Mouse (Mus musculus) right cerebral cortex, postnatal 14 days (tissue): Measurements from ENCODE around the gene Lrrk2.
A peak's percentile ranks its signal among the peaks of the same experiment; 100 is the strongest.

ENCODE experiments used
- DNase-seq: peaks from one replicate; pipeline ENCODE4 v3.0.0; 2022

The Lrrk2 gene

GRCm38 (mm10) chr15:91672645-91673568 is at the start of gene Lrrk2:
Gene Lrrk2 (plus strand): TSS chr15:91673175.
- DNase-seq: peak; percentile 67

DNA sequence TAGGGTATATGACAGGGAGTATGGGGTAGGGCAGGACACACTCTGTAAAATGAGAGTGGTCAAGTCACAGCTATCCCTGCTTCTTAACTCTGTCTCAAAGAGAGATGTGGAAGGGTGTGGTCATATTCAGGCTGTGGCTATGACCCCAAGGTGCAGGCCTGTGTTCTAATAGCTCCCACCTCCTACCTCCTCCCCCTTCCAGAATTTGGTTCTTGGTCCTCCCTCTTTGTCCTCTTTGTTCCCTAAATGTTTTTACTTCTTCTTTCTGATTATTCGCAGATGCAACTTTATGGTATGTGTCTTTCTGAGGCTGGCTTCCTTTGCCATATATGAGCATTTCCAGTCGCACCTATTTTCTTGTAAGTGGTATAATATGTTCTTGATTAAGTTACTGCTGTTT is 48.5 kb upstream of the Lrrk2 start:
- no peak for DNase-seq

DNA sequence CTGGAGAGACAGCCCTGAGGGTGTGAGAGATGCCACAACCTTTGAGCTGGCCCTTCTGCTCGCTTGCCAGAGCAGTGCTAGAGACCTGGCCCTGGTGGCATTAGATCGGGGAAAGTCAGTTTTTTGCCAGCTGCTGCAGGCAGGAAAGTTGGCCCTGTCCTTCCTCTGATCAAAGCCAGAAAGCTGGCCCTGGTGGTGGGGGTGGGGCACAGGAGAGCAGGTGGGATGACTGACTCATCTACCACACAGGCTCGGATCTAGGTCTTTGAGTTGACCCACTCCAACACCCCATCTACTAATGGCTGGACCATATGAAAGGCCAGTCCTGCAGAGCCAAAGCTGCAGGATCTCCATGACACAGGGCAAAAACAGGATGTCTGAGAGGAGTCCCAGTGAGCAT is 43.8 kb upstream of the Lrrk2 start:
- DNase-seq: no peak

- no peak for DNase-seq
These were observed 40.5 kb upstream of the Lrrk2 start for GRCm38 (mm10) chr15:91632473-91632872.

GRCm38 (mm10) chr15:91633051-91633450 is 39.9 kb upstream of the Lrrk2 start:
- no peak for DNase-seq

GRCm38 (mm10) chr15:91633806-91634205 is 39.2 kb upstream of the Lrrk2 start:
- no peak for DNase-seq

GRCm38 (mm10) chr15:91634236-91634635 is 38.7 kb upstream of the Lrrk2 start:
- DNase-seq: no peak

GRCm38 (mm10) chr15:91641631-91642030 is 31.3 kb upstream of the Lrrk2 start:
- DNase-seq: no peak

GRCm38 (mm10) chr15:91642682-91643306 is 30.2 kb upstream of the Lrrk2 start:
- DNase-seq: no peak

DNA sequence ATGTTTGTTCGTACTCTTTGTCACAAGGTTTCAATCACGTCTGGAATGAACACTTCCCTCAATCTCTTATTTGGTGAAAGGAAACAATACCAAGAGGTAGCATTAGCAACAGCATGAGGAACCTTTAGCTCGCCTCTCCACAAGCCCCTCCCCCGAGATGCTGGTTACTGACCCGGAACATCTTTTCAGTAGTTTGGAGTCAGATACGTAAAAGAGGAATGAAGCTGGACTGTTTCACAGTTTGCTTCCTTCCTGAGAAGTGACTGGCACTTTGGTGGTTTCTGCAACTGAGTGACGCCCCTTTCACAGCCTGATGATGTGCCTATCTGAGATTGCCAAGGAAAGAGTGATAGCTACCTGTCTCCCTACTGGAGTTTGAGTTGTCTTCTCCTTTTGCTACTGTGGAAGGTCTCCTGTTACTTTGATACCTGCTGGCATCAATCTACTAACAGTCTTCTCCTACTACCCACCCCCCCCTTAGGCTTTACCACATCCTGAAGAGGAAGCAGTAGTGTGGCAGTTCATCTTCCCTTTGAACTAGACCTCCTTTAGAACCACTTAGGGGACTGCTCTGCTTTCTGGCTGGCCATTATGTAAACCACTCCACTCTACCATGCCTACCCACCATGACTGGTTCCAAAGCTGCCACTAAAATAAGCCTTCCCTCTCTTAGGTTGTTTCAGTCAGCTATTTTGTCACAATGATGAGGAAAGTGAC is 29.2 kb upstream of the Lrrk2 start:
- no peak for DNase-seq

DNA sequence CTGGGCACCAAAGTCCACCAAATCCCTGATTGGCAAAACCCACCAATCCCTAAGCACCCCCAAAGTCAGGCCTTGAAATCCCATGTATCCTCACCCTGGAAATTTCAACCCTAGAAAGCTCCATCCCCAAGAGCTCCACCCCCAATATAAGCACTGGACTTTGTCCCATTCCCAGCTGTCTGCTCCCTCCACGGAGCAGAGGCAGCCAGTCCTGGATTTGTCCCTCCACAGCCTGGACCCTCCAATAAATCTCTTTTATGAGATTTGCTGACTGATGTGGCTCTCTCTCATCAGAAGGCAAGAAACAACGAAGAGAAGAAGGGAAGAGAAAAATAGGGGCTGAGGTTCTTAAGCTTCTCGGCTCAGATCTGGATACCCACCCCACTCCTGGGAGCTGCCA is 22.7 kb upstream of the Lrrk2 start:
- DNase-seq: no peak

DNA sequence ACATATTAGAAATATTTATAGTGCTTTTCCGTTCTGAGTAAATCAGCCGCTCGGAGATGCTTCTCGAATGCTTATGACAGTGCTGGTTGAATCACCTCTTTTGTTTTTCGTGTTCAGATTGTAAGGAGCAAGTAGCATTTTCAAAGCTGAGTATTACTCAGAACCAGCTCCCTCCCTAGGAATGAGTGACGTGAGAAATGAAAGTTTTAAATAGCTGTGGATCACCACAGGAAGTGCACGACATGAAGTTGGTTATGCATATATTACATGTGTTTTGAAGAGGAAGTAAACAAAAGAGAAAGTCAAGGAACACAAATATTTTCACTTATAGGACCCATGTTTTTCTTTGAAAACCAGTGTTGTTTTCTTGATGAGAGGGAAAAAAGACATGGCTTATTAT is 21.5 kb upstream of the Lrrk2 start:
- DNase-seq: no peak

GRCm38 (mm10) chr15:91658227-91658626 is 14.7 kb upstream of the Lrrk2 start:
- no peak for DNase-seq

- no peak for DNase-seq
These were observed 12.5 kb upstream of the Lrrk2 start for GRCm38 (mm10) chr15:91660277-91661078.

DNA sequence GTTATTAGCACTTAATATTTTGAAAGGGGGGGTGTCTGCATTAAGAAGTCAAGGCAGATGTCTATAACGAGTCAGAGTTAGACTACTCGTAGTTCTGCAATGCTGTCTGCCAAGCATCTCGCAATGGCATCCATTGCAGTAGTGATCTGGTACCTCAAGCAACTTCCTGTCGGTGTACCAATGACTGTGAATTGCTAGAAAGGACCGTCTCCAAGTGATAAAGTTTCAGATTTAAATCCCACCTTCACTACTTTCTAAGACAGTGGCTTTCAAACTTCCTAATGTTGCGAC is 12.0 kb upstream of the Lrrk2 start:
- no peak for DNase-seq

- DNase-seq: no peak
These were observed 8.3 kb upstream of the Lrrk2 start for GRCm38 (mm10) chr15:91664586-91665132.

- no peak for DNase-seq
These were observed 7.4 kb upstream of the Lrrk2 start for GRCm38 (mm10) chr15:91665530-91665929.

DNA sequence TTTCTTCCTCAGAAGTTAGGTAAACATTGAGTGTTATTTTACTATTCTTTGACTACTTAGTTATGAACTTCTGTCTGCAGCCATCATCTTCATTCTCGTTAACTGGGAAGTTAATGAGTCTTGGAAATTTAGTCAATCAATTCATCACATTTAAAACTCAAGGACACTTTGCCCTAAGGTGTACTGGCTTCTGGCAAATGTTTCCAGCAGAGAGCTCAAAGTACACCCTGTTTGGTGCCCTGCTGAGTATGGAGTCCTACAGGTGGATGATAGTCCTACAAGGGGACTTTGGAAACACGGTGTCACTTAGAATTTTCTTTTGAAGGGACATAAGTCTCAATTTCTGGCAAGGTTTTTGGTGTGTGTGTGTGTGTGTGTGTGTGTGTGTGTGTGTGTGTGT is 1.8 kb upstream of the Lrrk2 start:
- DNase-seq: no peak

- no peak for DNase-seq
These were observed 988 bp upstream of the Lrrk2 start for GRCm38 (mm10) chr15:91671987-91672386.

DNA sequence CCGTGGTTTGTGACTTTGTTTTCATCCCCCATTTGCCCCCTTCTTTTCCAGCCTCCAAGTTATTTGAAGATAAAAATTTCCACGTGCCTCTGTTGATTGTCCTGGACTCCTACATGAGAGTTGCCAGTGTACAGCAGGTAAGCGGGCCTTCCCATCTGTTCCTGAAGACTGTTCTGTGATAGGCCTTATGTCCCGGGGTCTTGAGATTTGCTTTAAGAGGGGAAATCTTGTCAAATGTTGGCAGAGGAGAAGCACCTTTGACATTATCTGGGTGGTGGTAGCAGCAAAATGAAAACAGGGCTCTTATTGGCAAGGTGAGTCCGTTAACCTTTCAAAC is 562 bp downstream of the Lrrk2 start:
- DNase-seq: no peak

- DNase-seq: no peak
These were observed 7.1 kb downstream of the Lrrk2 start for GRCm38 (mm10) chr15:91680116-91680515.

DNA sequence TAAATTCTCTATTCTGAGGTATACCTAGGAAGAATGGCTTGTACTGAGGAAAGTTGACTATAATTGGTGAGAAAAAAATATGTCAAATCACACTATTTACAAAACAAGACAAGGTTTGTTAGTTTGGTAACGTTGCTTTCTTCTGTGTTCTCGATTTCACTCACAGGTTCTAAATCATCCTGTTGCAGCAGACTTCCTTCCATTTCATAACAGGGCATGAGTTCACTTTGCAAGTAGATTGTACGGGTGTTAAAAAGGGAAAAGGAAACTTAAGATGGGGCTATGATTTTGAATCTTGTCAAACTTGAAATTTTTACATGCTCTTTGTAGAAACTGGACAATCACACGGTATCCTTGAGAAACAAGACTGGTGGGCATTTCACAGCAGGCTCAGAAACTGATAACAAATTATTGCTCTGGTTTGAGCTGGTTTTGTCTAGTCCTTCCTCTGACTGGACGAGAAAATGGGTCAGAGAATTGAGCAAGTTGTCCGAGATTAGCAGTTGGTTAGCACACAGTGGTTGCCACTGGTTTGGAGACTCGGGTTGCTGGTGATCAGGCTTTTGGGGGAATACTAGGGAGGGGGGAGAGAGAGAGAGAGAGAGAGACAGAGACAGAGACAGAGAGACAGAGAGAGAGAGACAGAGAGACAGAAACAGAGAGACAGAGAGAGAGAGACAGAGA is 13.0 kb downstream of the Lrrk2 start:
- no peak for DNase-seq
